Mouse (Mus musculus): ENCODE data around the gene Pcgf6. TPM values are rescaled to one million over a fixed set of nuclear protein-coding genes. Genes with fewer than 3 reads are reported as not detected.
A peak's percentile ranks its signal among the peaks of the same experiment; 100 is the strongest.
"Not testable (repeated sequence)": the region's sequence is repeated elsewhere in the genome, so short reads cannot be mapped to it uniquely, and the experiment has no call there.

Pcgf6 gene
- total RNA-seq, 1 experiment from 2014 or later: 21.6 TPM

- peak; percentile 47 for ATAC-seq (replicated peaks; ENCODE audit: low read depth, poor library complexity, severe bottlenecking)
Observed at GRCm38 (mm10) chr19:47003742-47004511, 46.8 kb downstream of the Pcgf6 start.

DNA sequence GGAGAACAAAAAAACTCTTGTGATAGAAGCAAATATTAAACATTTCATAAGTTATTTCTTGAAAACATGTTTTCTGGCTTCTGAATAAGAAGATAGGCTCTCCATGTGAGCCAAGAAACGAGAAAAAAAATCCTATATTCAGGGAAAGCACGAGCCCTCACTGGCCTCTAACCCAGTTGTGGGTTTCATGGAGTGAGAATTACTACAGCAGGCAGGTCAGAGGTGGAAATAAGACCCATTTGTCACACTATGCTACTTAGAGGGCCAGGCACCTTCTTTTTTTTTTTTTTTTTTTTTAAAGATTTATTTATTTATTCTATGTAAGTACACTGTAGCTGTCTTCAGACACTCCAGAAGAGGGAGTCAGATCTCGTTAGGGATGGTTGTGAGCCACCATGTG lies 50.3 kb downstream of the Pcgf6 start:
- ATAC-seq (replicated peaks; ENCODE audit: low read depth, poor library complexity, severe bottlenecking): not testable (repeated sequence)

DNA sequence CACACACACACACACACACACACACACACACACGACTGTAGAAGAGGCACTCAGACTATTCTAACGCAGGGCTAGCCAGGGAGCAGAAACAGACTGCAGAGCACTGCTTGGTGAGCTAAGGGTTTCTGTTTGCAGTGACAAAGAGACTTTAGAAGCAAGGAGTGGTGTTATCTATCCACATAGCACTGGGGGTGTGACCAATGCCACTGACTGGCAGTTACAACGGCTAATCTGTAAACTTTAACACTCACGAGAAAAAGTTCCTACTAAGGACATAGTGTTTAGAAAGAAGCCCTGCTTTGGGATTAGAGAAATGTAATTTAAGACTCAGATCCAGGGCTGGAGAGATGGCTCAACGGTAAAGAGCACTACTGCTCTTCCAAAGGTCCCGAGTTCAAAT lies 51.0 kb downstream of the Pcgf6 start:
- no peak; the same call in 1 of the 2 replicates for ATAC-seq (replicated peaks; ENCODE audit: low read depth, poor library complexity, severe bottlenecking)

- no peak; the same call in 1 of the 2 replicates for ATAC-seq (replicated peaks; ENCODE audit: low read depth, poor library complexity, severe bottlenecking)
Observed at GRCm38 (mm10) chr19:46998953-46999352, 51.8 kb downstream of the Pcgf6 start.

GRCm38 (mm10) chr19:46998168-46998870 lies 52.4 kb downstream of the Pcgf6 start:
- no peak for ATAC-seq (replicated peaks; ENCODE audit: low read depth, poor library complexity, severe bottlenecking)

GRCm38 (mm10) chr19:46996095-46996494 lies 54.6 kb downstream of the Pcgf6 start:
- no peak for ATAC-seq (replicated peaks; ENCODE audit: low read depth, poor library complexity, severe bottlenecking)

DNA sequence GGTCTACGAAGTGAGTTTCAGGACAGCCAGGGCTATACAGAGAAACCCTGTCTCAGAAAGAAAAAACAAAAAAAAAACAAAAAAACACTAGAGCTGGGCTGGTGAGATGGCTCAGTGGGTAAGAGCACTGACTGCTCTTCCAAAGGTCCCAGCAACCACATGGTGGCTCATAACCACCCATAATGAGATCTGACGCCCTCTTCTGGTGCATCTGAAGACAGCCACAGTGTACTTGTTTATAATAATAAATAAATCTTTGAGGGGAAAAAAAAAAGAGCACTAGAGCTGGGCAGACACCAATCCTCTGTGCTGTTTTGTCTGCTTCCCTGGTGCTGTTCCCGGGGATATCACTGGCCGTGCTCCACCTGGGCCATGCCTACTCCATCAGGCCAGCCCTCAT lies 58.4 kb downstream of the Pcgf6 start:
- not testable (repeated sequence) for ATAC-seq (replicated peaks; ENCODE audit: low read depth, poor library complexity, severe bottlenecking)

- peak; percentile 60 for ATAC-seq (replicated peaks; ENCODE audit: low read depth, poor library complexity, severe bottlenecking)
Observed at GRCm38 (mm10) chr19:46991145-46991544, 59.6 kb downstream of the Pcgf6 start.

- ATAC-seq (replicated peaks; ENCODE audit: low read depth, poor library complexity, severe bottlenecking): not testable (repeated sequence)
Observed at GRCm38 (mm10) chr19:46990625-46991024, 60.1 kb downstream of the Pcgf6 start.

- no peak for ATAC-seq (replicated peaks; ENCODE audit: low read depth, poor library complexity, severe bottlenecking)
Observed at GRCm38 (mm10) chr19:46990153-46990518, 60.6 kb downstream of the Pcgf6 start.

DNA sequence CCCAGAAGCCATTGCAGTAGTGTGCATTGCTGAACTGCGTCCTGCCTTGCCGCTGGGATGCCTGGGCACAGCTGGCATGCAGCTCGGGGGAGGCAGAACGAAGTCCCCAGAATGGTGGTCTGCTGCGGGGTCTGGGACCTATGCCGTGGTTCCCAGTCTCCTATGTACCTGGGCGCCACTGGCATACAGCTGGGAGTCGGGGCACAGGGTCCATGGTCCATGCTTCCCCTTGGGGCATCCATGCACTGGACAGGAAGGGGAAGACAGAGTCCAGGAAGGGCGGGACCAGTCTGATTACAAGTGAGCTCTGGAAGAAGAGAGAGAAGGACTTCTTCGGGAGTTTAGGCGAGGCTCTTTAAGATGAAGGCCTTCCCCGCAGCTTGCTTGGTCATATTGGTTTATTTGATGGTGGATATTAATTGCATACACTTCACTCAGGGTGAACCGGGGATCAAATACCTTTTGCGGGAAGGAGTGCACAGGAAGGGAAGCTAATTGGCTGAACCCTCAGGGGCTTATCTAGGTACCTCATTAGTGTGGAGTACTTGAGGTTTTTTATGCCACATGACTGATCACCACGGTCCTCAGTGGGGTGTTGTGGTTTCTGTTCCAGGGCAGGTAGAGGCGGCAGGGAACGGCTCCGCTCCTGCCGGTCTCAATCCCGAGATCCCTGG lies 61.1 kb downstream of the Pcgf6 start:
- no peak for ATAC-seq (replicated peaks; ENCODE audit: low read depth, poor library complexity, severe bottlenecking)

DNA sequence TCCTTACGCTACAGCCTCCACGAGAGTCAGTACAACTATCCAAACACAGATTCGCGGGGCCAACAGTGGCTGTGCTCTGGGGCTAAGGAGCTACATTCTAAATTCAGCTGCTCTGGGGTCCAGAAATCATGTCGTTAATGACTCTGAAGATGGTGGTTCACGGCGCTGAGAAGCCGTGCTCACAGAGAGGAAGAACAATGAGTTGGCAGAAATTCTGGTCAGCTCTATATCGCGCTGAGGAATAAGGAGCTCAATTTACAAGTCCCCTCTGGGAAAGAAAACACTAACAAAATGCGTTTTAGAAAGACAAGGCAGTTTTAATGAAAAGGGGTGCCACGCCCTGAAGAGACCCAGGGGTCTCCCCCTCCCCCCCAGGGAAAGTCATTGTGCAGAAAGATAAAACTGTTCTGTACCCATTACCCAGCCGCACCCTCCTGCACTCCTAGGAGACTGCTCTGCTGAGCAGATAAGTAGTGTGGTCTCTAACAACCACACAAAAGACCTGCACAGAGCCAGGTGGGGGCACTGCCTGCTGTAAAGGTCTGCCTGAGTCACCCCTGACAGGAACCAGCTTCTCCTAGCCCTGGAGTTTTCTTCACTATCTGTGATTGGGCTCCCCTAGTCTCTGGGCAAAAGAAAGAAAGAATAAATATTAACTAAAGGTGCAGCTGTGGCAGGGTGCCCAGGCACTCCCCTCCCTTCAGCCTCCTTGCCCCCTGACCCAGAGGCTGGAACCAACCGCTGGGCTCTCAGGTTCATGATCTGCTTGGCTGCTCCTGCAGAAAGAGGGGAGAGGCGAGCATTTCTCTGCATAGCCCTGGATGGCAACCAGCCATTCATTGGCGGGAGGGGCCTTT lies 62.2 kb downstream of the Pcgf6 start:
- peak; percentile 58 for ATAC-seq (replicated peaks; ENCODE audit: low read depth, poor library complexity, severe bottlenecking)

- ATAC-seq (replicated peaks; ENCODE audit: low read depth, poor library complexity, severe bottlenecking): peak; percentile 26
Observed at GRCm38 (mm10) chr19:46987646-46988045, 63.1 kb downstream of the Pcgf6 start.

- ATAC-seq (replicated peaks; ENCODE audit: low read depth, poor library complexity, severe bottlenecking): peak; percentile 19
Observed at GRCm38 (mm10) chr19:46984726-46985622, 65.7 kb downstream of the Pcgf6 start.

- peak; percentile 43 for ATAC-seq (replicated peaks; ENCODE audit: low read depth, poor library complexity, severe bottlenecking)
Observed at GRCm38 (mm10) chr19:46983966-46984380, 66.7 kb downstream of the Pcgf6 start.
